Mouse (Mus musculus) Patski (cell line): ENCODE data around the gene Gusb. TPM values are rescaled to one million over a fixed set of nuclear protein-coding genes. Genes with fewer than 3 reads are reported as not detected.

Source experiments
- ATAC-seq: fragments of 100-300 bp; one replicate; pipeline ENCODE4 v1.8.0; 2021
- CTCF ChIA-PET: fragments of 350-600 bp; sonication (Branson Sonifier 250); formaldehyde crosslinking; loops from one replicate; lab custom pipeline; 2022; ENCODE audit warnings: inconsistent platforms; lab: Charles Lee
- POLR2A ChIA-PET: fragments of 350-600 bp; sonication (Branson Sonifier 250); formaldehyde crosslinking; loops from one replicate; lab custom pipeline; 2022; ENCODE audit warnings: antibody characterized with exemption, inconsistent platforms; lab: Charles Lee
- DNase-seq: peaks from one replicate; pipeline ENCODE4 v3.0.0-alpha.2; 2011; ENCODE audit warnings: low read depth, low spot score
- H3K27me3 ChIP-seq: fragments of 371-371 bp; one replicate; pipeline ENCODE4 v1.5.1; 2021
- CTCF ChIP-seq: fragments of 100-300 bp; IDR thresholded peaks from one replicate; pipeline ENCODE4 v1.5.1; 2021
- in situ Hi-C: fragments of 300-500 bp; cut with MboI; formaldehyde crosslinking; loops from 3 replicates; pipeline ENCODE4 v1.11.1; 2018; ENCODE audit warnings: low pct_unique_long_range_greater_than_20kb, mixed read lengths
- polyA plus RNA-seq: library from polyadenylated mRNA; unstranded; gene quantifications from one replicate; pipeline ENCODE4 v1.2.3, GENCODE M21; 2021

Gene Gusb
- polyA plus RNA-seq, 1 experiment from 2014 or later: 63.8 TPM

GRCm38 (mm10) chr5:129989376-129989775 lies 13.5 kb downstream of the Gusb start:
- in situ Hi-C loops: no loop called here
- POLR2A ChIA-PET: interaction anchor here (0.6 to 1.5 kb wide), 2 partner anchors 9 to 31 kb away, joined by 3 read pairs; no protein-coding TSS in a partner anchor
- no peak for TF ChIP-seq CTCF
- no peaks in the 10 kb centered on the region for H3K27me3 ChIP-seq
- CTCF ChIA-PET: no interaction called here
- ATAC-seq: no peak
- DNase-seq: no peak

- ChIA-PET CTCF (no interaction called here), POLR2A (interaction anchor here (0.6 to 1.1 kb wide), 2 partner anchors 9 to 261 kb away, joined by 3 to 4 read pairs; no protein-coding TSS in a partner anchor)
- no peaks in the 10 kb centered on the region for H3K27me3 ChIP-seq
- no peak for TF ChIP-seq CTCF
- no peak for ATAC-seq
- in situ Hi-C loops: no loop called here
- no peak for DNase-seq
Observed at GRCm38 (mm10) chr5:129980216-129980615, 22.6 kb downstream of the Gusb start.

- H3K27me3 ChIP-seq: no peaks in the 10 kb centered on the region
- DNase-seq (no peak), ATAC-seq (no peak)
- POLR2A ChIA-PET: interaction anchor here (1.0 kb wide), 1 partner anchor 16 kb away, joined by 3 read pairs; no protein-coding TSS in a partner anchor
- TF ChIP-seq CTCF: no peak
- CTCF ChIA-PET: interaction anchor here (1.0 to 2.2 kb wide), 4 partner anchors 23 to 52 kb away, joined by 3 to 5 read pairs (median 4); no protein-coding TSS in a partner anchor
- in situ Hi-C loops: no loop called here
Observed at GRCm38 (mm10) chr5:129978608-129979007, 24.2 kb downstream of the Gusb start.

- ATAC-seq: no peak
- CTCF ChIA-PET: interaction anchor here (1.0 to 2.2 kb wide), 4 partner anchors 22 to 51 kb away, joined by 3 to 5 read pairs (median 4); no protein-coding TSS in a partner anchor
- DNase-seq: no peak
- H3K27me3 ChIP-seq: no peaks in the 10 kb centered on the region
- TF ChIP-seq CTCF: no peak
- POLR2A ChIA-PET: interaction anchor here (1.0 kb wide), 1 partner anchor 17 kb away, joined by 3 read pairs; no protein-coding TSS in a partner anchor
- in situ Hi-C loops: no loop called here
Observed at GRCm38 (mm10) chr5:129977768-129978167, 25.1 kb downstream of the Gusb start.

- no peaks in the 10 kb centered on the region for H3K27me3 ChIP-seq
- no peak for DNase-seq
- POLR2A ChIA-PET: interaction anchor here (1.2 kb wide), 1 partner anchor 10 kb away, joined by 6 read pairs; no protein-coding TSS in a partner anchor
- in situ Hi-C loops: no loop called here
- CTCF ChIA-PET: interaction anchor here (1.5 kb wide), 1 partner anchor 11 kb away, joined by 3 read pairs; no protein-coding TSS in a partner anchor
- no peak for TF ChIP-seq CTCF
- ATAC-seq: no peak
Observed at GRCm38 (mm10) chr5:129974866-129975311, 28.0 kb downstream of the Gusb start.

- CTCF ChIA-PET: interaction anchor here (1.5 kb wide), 1 partner anchor 11 kb away, joined by 3 read pairs; no protein-coding TSS in a partner anchor
- in situ Hi-C loops: no loop called here
Observed at GRCm38 (mm10) chr5:129974354-129974753, 28.5 kb downstream of the Gusb start.

GRCm38 (mm10) chr5:129971491-129971890 lies 31.4 kb downstream of the Gusb start:
- no peak for TF ChIP-seq CTCF
- no peaks in the 10 kb centered on the region for H3K27me3 ChIP-seq
- CTCF ChIA-PET: interaction anchor here (1.2 kb wide), 1 partner anchor 10 kb away, joined by 5 read pairs; no protein-coding TSS in a partner anchor
- DNase-seq (no peak), ATAC-seq (no peak)
- in situ Hi-C loops: no loop called here
- POLR2A ChIA-PET: no interaction called here

More at GRCm38 (mm10) chr5:129974354-129974753, 28.5 kb downstream of the Gusb start:
- POLR2A ChIA-PET: interaction anchor here (1.2 kb wide), 1 partner anchor 11 kb away, joined by 6 read pairs; no protein-coding TSS in a partner anchor
- no peak for TF ChIP-seq CTCF
- no peak for DNase-seq
- H3K27me3 ChIP-seq: no peaks in the 10 kb centered on the region
- ATAC-seq: no peak

GRCm38 (mm10) chr5:129968417-129968816 lies 34.4 kb downstream of the Gusb start:
- TF ChIP-seq CTCF: no peak
- POLR2A ChIA-PET: no interaction called here
- in situ Hi-C loops: no loop called here

GRCm38 (mm10) chr5:129966448-129966847 lies 36.4 kb downstream of the Gusb start:
- ATAC-seq (no peak), DNase-seq (no peak)
- in situ Hi-C loops: no loop called here
- H3K27me3 ChIP-seq: no peaks in the 10 kb centered on the region
- CTCF ChIA-PET: interaction anchor here (0.9 to 1.6 kb wide), 2 partner anchors 10 to 16 kb away, joined by 3 to 4 read pairs; no protein-coding TSS in a partner anchor
- no peak for TF ChIP-seq CTCF
- POLR2A ChIA-PET: no interaction called here

More at GRCm38 (mm10) chr5:129968417-129968816, 34.4 kb downstream of the Gusb start:
- DNase-seq: no peak
- CTCF ChIA-PET: interaction anchor here (0.8 to 0.9 kb wide), 2 partner anchors 16 to 25 kb away, joined by 3 read pairs; no protein-coding TSS in a partner anchor
- no peaks in the 10 kb centered on the region for H3K27me3 ChIP-seq
- no peak for ATAC-seq

GRCm38 (mm10) chr5:129963224-129963623 lies 39.6 kb downstream of the Gusb start:
- in situ Hi-C loops: no loop called here
- ChIA-PET POLR2A (interaction anchor here (0.5 to 0.8 kb wide), 3 partner anchors 18 to 59 kb away, joined by 3 to 7 read pairs (median 4); no protein-coding TSS in a partner anchor), CTCF (interaction anchor here (1.2 to 1.7 kb wide), 2 partner anchors 9 to 11 kb away, joined by 3 read pairs; no protein-coding TSS in a partner anchor)
- ATAC-seq (no peak), DNase-seq (no peak)
- TF ChIP-seq CTCF: no peak
- no peaks in the 10 kb centered on the region for H3K27me3 ChIP-seq
